Mouse (Mus musculus) monocyte, adult 5-6 weeks (primary cell): ENCODE data around the gene Tnip1. TPM values are rescaled to one million over a fixed set of nuclear protein-coding genes. Genes with fewer than 3 reads are reported as not detected.

ENCODE experiments used
- ATAC-seq: fragments of 153-309, 156-312 bp; replicated peaks from 2 replicates; pipeline ENCODE4 v1.8.0; 2017; ENCODE audit warnings: mild to moderate bottlenecking; ENCODE audit not compliant: low TSS enrichment, insufficient number of reproducible peaks, severe bottlenecking, poor library complexity, low FRiP score
- total RNA-seq: library from RNA; stranded (forward); fragments of 200-1000, 200-491, 200-594 nt; gene quantifications from 3 replicates; pipeline ENCODE4 v1.2.3, GENCODE M21; 2017

Gene Tnip1
- 62.1 to 83.4 TPM (median 78.5 TPM) in 3 replicates for total RNA-seq

GRCm38 (mm10) chr11:54962810-54963209 lies at the start of gene Tnip1:
Gene Tnip1, minus strand, starts transcription at chr11:54962917.
- peak; percentile 72 for ATAC-seq

- no peak for ATAC-seq
Measured at GRCm38 (mm10) chr11:55011440-55011839, 48.7 kb upstream of the Tnip1 start.

DNA sequence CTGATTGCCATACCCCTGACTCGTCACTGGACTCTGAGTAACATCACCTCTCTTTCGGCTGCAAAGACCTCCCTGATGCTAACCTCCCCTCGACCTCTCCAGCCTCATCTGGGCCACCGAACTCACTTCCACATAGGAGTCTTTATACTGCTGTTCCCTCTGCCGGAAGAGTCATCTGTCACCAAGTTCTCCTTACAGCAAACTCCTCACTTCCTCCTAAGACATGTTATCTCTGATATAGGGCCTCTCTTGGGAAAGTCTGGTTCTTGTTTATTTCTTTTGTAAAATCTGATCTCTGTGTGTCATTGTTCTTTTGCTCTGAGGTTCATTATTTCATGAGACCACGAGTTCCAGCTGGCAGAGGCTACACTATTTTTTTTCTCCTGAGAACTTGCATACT lies 45.5 kb upstream of the Tnip1 start:
- ATAC-seq, result peak; percentile 54

DNA sequence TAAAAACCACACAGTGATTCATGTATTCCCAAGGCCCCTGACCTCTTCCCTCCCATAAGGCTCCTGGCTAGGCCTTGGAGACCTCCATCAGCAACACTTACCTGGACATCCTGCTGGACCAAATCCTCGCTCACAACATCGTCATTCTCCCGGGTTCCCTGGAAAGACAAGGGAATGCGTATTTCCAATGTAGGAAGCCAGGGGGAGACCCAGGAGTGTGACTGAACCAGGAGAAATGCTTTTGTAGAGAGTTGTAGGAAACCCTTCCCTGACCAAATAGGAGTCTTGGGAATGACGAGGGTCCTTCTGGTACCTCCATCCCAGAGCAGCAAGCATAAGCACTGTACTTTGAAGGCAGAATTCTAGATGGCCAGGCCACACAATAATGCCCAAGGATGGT lies 43.0 kb upstream of the Tnip1 start:
- no peak for ATAC-seq

- ATAC-seq, result peak; percentile 49; the same call in 1 of the 2 replicates
Measured at GRCm38 (mm10) chr11:55004970-55005502, 42.3 kb upstream of the Tnip1 start.

DNA sequence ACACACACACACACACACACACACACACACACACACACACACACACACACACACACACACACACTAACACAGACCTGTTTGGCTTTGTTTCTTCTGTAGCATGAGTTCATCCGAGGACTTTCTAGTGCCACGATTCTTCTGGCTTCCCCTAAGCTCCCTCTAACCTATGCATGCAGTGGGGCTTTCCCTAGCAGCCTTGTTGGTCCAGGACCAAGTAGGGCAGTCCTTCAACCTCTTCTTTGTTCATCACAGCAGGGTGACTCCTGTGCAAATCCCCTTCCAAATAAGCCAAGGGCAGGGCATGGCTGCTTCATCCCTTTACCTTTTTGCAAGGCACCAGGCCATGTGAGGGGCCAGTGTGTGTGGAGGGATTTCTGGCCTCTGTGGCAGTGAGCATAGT lies 36.0 kb upstream of the Tnip1 start:
- ATAC-seq, result no peak

DNA sequence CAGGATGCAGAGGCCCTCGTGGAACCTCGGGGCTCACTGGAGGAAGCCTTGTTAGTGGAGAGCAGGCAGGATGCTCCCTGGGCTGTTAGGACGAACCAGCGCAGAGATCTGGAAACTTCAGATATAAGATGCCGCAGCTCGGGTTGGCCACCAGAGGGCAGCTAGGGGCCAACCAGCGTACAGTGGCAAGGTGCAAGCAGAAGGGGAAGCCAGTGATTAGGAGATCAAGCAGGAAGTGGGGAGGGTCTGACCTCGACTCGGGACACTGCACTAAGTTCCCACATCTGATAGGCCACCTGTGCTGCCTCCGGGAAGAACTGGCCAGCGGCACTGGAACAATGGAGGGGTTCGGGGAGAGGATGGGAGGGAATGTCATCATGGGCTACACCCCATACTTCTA lies 35.6 kb upstream of the Tnip1 start:
- peak; percentile 91 for ATAC-seq

DNA sequence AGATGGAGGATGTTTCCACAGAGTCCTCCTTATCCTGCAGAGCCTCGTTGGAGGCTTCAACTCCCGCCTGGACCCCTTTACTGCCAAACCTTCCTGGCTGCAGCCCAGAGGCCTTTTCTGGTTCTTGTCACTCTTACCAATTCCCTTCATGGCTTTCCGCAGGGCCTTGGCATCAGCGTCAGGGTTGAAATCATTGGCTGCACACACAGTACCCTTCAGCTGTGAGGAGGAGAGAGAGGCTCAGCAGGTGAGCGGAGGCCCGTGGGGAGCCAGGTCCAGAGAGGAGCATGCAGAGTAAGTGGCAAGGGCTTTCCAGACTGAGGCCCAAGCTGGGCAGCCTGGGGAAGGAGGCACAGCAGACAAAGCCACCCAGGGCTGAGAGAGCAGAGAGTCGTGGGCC lies 33.5 kb upstream of the Tnip1 start:
- ATAC-seq, result no peak

DNA sequence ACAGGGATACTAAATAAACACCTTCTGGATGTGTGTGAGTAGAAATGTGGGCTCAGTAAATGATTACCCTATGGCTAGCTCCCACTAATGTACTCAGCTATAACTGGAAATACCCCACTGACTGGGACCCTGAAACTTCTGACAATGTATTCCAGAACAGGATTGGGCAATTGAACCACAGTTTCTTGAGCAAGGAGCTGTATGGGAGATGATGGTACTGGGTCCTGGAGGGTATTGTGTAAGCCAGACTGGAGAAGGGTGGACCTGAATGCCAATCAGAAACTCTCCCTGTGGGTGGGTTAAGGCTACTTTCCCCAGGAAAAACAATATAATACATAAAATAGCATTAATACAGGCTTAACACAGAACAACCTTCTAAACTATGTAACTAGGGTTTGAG lies 27.2 kb upstream of the Tnip1 start:
- ATAC-seq, result no peak

- ATAC-seq, result 0 out of 2 replicates have a peak, but pooled peaks have one; percentile 23
Measured at GRCm38 (mm10) chr11:54988754-54989349, 26.1 kb upstream of the Tnip1 start.

DNA sequence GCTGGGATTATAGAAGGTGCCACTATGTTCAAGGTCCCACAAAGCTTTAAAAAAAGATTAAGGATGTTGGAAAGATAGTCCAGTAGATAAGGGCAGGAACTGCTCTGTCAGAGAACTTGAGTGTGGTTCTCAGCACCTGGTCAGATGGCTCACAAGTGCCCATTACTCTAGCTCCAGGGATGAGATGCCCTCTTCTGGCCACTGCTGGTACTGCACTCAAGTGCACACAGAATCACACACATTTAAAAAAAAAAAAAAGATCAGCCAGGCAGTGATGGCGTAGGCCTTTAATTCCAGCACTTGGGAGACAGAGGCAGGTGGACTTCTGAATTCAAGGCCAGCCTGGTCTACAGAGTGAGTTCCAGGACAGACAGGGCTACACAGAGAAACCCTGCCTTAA lies 25.3 kb upstream of the Tnip1 start:
- no peak; the same call in 1 of the 2 replicates for ATAC-seq

DNA sequence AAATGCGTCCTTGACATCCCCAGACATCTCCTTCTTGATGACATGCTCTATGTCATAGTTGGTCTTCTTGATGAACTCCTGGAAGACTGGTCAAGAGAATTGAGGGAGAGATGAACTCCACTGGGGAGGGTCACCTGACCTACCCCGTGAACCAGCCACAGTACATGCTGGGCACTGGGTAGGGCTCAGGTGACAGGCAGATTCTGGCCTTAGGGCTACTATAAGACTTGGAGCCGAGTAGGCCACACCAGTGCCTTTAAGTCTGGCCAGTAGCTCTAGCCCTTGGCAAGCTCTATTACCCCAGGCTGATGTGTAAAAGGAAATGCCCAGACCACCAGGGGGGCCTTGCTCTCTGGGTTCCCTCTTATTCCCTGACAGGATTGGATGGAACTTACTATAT lies 22.4 kb upstream of the Tnip1 start:
- ATAC-seq, result no peak

DNA sequence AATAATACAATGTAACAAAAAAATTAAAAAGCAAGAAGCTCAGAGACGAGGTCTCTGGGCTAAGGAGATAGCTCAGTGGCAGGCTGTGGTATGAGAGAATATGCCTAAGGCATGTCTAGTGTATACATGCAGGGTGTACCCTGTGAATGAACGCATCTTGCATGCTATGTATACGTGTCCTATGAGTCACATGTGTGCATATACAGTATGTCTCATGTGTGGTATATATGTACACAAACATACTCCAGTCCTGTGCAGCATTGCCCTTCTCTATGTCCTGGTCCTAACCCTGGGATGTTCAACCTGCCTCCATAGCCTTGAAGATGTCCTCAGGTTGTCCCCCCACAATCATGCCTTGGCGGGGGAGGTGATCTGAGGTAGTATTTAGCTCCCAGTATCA lies 21.9 kb upstream of the Tnip1 start:
- no peak for ATAC-seq

- ATAC-seq, result no peak
Measured at GRCm38 (mm10) chr11:54984085-54984484, 21.4 kb upstream of the Tnip1 start.

GRCm38 (mm10) chr11:54982520-54982919 lies 19.8 kb upstream of the Tnip1 start:
- ATAC-seq, result no peak

DNA sequence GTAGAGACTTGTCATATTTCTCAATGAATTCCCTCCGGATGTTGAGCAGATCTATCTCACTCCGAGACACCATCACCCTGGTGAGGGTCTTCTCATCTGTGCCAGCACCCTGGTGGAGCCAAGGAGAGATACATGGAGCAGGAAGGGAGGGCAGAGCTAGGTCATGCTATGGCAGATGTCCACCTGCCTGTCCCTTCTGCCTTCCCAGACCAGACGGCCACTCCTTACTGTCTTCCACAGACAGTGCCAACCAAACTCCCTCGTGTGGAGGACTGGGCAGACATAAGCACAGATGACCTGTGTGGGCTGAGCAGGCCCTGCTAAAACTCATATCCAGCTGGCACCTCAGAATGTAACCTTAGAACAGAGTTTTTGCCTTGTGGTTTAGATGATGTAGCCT lies 18.9 kb upstream of the Tnip1 start:
- ATAC-seq, result no peak

GRCm38 (mm10) chr11:54977385-54977937 lies 14.7 kb upstream of the Tnip1 start:
- no peak for ATAC-seq

- no peak for ATAC-seq
Measured at GRCm38 (mm10) chr11:54976351-54976750, 13.6 kb upstream of the Tnip1 start.

- no peak for ATAC-seq
Measured at GRCm38 (mm10) chr11:54975756-54976155, 13.0 kb upstream of the Tnip1 start.

DNA sequence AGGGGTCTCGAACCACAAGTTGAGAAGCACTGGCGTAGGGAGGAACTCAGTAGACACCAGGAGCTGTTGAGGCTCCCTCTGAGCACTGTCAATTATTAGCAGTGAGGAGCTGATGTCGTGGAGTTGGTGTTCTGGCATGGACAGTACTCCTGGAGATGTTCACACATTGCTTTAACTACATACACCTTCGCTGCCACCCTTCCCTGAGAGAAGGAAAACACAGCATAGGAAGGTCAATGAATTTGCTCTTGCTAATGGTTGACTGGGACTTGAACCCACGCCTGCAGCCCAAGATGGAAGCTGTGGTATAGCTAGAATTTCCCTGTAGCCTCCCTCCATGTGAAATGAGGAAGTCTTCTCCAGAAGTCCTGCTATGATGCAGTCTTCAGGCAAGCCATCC lies 12.6 kb upstream of the Tnip1 start:
- ATAC-seq, result no peak
